Mouse (Mus musculus): Measurements from ENCODE around the gene Abhd14a.

- TF ChIP-seq TAL1 (IDR thresholded peaks at IDR 0.05; ENCODE audit: low read length) (no peak), GATA1 (IDR thresholded peaks at IDR 0.05; ENCODE audit: low read length) (no peak)
Measured at GRCm38 (mm10) chr9:106394649-106395602, 52.6 kb downstream of the Abhd14a start.

Measured in erythroblast, embryonic 14.5 days (primary cell).